Mouse (Mus musculus) kidney, postnatal 10 days (tissue): Measurements from ENCODE around the gene Aes.

ENCODE experiments used
- DNase-seq: peaks from one replicate; pipeline ENCODE4 v3.0.0; 2021; ENCODE audit warnings: mixed read lengths

Aes gene

GRCm38 (mm10) chr10:81545161-81545747, 14.0 kb upstream of the Aes start, which contains the start of gene Gna11:
Gene Gna11 (minus strand): TSS chr10:81545190.
- peak; percentile 100 for DNase-seq

- DNase-seq: no peak
Observed at GRCm38 (mm10) chr10:81546332-81546731, 13.0 kb upstream of the Aes start.

GRCm38 (mm10) chr10:81546788-81547571, 12.3 kb upstream of the Aes start:
- no peak for DNase-seq

GRCm38 (mm10) chr10:81548944-81549343, 10.3 kb upstream of the Aes start:
- DNase-seq: no peak

GRCm38 (mm10) chr10:81550257-81550656, 9.0 kb upstream of the Aes start:
- DNase-seq: peak; percentile 86

GRCm38 (mm10) chr10:81551597-81552102, 7.6 kb upstream of the Aes start:
- peak; percentile 94 for DNase-seq

GRCm38 (mm10) chr10:81553232-81553631, 6.1 kb upstream of the Aes start:
- peak; percentile 60 for DNase-seq

GRCm38 (mm10) chr10:81553807-81554755, 5.2 kb upstream of the Aes start:
- no peak for DNase-seq

GRCm38 (mm10) chr10:81556282-81556681, 3.0 kb upstream of the Aes start:
- no peak for DNase-seq

GRCm38 (mm10) chr10:81557491-81557890, 1.8 kb upstream of the Aes start:
- DNase-seq: no peak

GRCm38 (mm10) chr10:81559627-81560539, 595 bp downstream of the Aes start:
- peak; percentile 85 for DNase-seq

GRCm38 (mm10) chr10:81560719-81561459, 1.6 kb downstream of the Aes start:
- peak; percentile 68 for DNase-seq

GRCm38 (mm10) chr10:81562411-81562810, 3.1 kb downstream of the Aes start:
- DNase-seq: no peak

- no peak for DNase-seq
Observed at GRCm38 (mm10) chr10:81563481-81563880, 4.2 kb downstream of the Aes start.

GRCm38 (mm10) chr10:81564216-81564615, 4.9 kb downstream of the Aes start:
- DNase-seq: peak; percentile 80

GRCm38 (mm10) chr10:81564734-81565133, 5.4 kb downstream of the Aes start:
- peak; percentile 79 for DNase-seq

- DNase-seq: no peak
Observed at GRCm38 (mm10) chr10:81565257-81566228, 6.3 kb downstream of the Aes start.

GRCm38 (mm10) chr10:81568381-81569191, 9.3 kb downstream of the Aes start:
- DNase-seq: peak; percentile 87
